Mouse (Mus musculus) MEL (cell line): ENCODE data around the gene Apoa2. TPM values are rescaled to one million over a fixed set of nuclear protein-coding genes. Genes with fewer than 3 reads are reported as not detected.

Experiments used
- DNase-seq: peaks from one replicate; pipeline ENCODE4 v3.0.0; 2011; ENCODE audit warnings: low read depth, low spot score
- H3K27ac ChIP-seq: 2 replicates; pipeline ENCODE4 v1.5.1; 2012; ENCODE audit warnings: low read depth, mild to moderate bottlenecking, control low read depth, low read length, moderate library complexity; ENCODE audit not compliant: control insufficient read depth
- H3K27me3 ChIP-seq, 2 experiments: fragments of 150-350 bp in 1 of 2; sonication (generic) in 1 of 2; 2 replicates each; pipeline ENCODE4 v1.6.1; 2012; ENCODE audit warnings: low read length in 2 of 2, mild to moderate bottlenecking in 2 of 2, improper control_type of control experiment in 1 of 2, moderate library complexity in 1 of 2; ENCODE audit not compliant: insufficient read depth in 2 of 2, control insufficient read depth in 1 of 2
- H3K36me3 ChIP-seq, 2 experiments: 2 replicates each; pipeline ENCODE4 v1.6.1; 2012 to 2014; ENCODE audit warnings: low read length in 2 of 2, improper control_type of control experiment in 1 of 2, inconsistent platforms in 1 of 2, mild to moderate bottlenecking in 1 of 2; ENCODE audit not compliant: insufficient read depth in 2 of 2, control insufficient read depth in 1 of 2
- H3K4me1 ChIP-seq, 2 experiments: fragments of 150-350 bp in 1 of 2; sonication (generic) in 1 of 2; 2 replicates each; pipeline ENCODE4 v1.6.1; 2012; ENCODE audit warnings: low read length in 2 of 2, improper control_type of control experiment in 1 of 2, mild to moderate bottlenecking in 1 of 2; ENCODE audit not compliant: insufficient read depth in 2 of 2, control insufficient read depth in 1 of 2
- H3K4me3 ChIP-seq, 2 experiments: fragments of 150-350 bp in 1 of 2; sonication (generic) in 1 of 2; 2 replicates each; pipeline ENCODE4 v1.5.1; 2012; ENCODE audit warnings: low read depth in 2 of 2, low read length in 2 of 2, mild to moderate bottlenecking in 2 of 2, moderate library complexity in 2 of 2, control low read depth in 1 of 2, improper control_type of control experiment in 1 of 2; ENCODE audit not compliant: control insufficient read depth in 1 of 2, insufficient read depth in 1 of 2
- H3K79me2 ChIP-seq: 2 replicates; pipeline ENCODE4 v1.6.1; 2012; ENCODE audit warnings: mild to moderate bottlenecking, low read length, moderate library complexity; ENCODE audit not compliant: control insufficient read depth, poor library complexity, insufficient read depth
- H3K9ac ChIP-seq: 2 replicates; pipeline ENCODE4 v1.6.1; 2012; ENCODE audit warnings: low read depth, mild to moderate bottlenecking, control low read depth, low read length, moderate library complexity; ENCODE audit not compliant: control insufficient read depth, poor library complexity, severe bottlenecking
- H3K9me3 ChIP-seq: fragments of 150-350 bp; sonication (generic); replicated peaks from 2 replicates; pipeline ENCODE4 v1.6.1; 2012; ENCODE audit warnings: mild to moderate bottlenecking, low read length, improper control_type of control experiment, moderate library complexity; ENCODE audit not compliant: insufficient read depth
- BHLHE40 ChIP-seq: IDR thresholded peaks from 2 replicates; pipeline ENCODE4 v1.6.1; 2012; ENCODE audit warnings: low read depth, mild to moderate bottlenecking, inconsistent platforms, low read length, improper control_type of control experiment, borderline replicate concordance
- CHD1 ChIP-seq: IDR thresholded peaks from 2 replicates; pipeline ENCODE4 v1.6.1; 2012; ENCODE audit warnings: low read depth, mild to moderate bottlenecking, inconsistent platforms, low read length, improper control_type of control experiment
- E2F4 ChIP-seq: IDR thresholded peaks from 2 replicates; pipeline ENCODE4 v1.6.1; 2011; ENCODE audit warnings: low read depth, low read length, improper control_type of control experiment, borderline replicate concordance
- EP300 ChIP-seq, 2 experiments: IDR thresholded peaks; 2 replicates each; pipeline ENCODE4 v1.6.1; 2011; ENCODE audit warnings: improper control_type of control experiment in 2 of 2, low read length in 2 of 2, low read depth in 1 of 2, mild to moderate bottlenecking in 1 of 2
- GABPA ChIP-seq: IDR thresholded peaks from 2 replicates; pipeline ENCODE4 v1.6.1; 2012; ENCODE audit warnings: low read depth, mild to moderate bottlenecking, inconsistent platforms, low read length, improper control_type of control experiment, moderate library complexity
- GATA1 ChIP-seq: IDR thresholded peaks from 2 replicates; pipeline ENCODE4 v1.6.1; 2011; ENCODE audit warnings: low read depth, low read length, improper control_type of control experiment
- MEF2A ChIP-seq: IDR thresholded peaks from 2 replicates; pipeline ENCODE4 v1.6.1; 2014; ENCODE audit warnings: low read depth, mild to moderate bottlenecking, inconsistent platforms, low read length, improper control_type of control experiment; ENCODE audit not compliant: poor library complexity, insufficient replicate concordance, severe bottlenecking; ENCODE audit errors: extremely low read depth
- MYC ChIP-seq: IDR thresholded peaks from 2 replicates; pipeline ENCODE4 v1.6.1; 2011; ENCODE audit warnings: low read depth, mild to moderate bottlenecking, low read length, improper control_type of control experiment, moderate library complexity
- NELFE ChIP-seq: IDR thresholded peaks from 2 replicates; pipeline ENCODE4 v1.6.1; 2011; ENCODE audit warnings: low read depth, low read length, improper control_type of control experiment
- NRF1 ChIP-seq: IDR thresholded peaks from 2 replicates; pipeline ENCODE4 v1.6.1; 2014; ENCODE audit warnings: low read depth, mild to moderate bottlenecking, inconsistent platforms, low read length, improper control_type of control experiment, moderate library complexity; ENCODE audit not compliant: poor library complexity, insufficient read depth, severe bottlenecking
- POLR2AphosphoS2 ChIP-seq: IDR thresholded peaks from 2 replicates; pipeline ENCODE4 v1.6.1; 2011; ENCODE audit warnings: low read length, improper control_type of control experiment
- POLR2AphosphoS5 ChIP-seq: IDR thresholded peaks from 2 replicates; pipeline ENCODE4 v1.6.1; 2012; ENCODE audit warnings: low read depth, borderline replicate concordance, mild to moderate bottlenecking, inconsistent platforms, low read length, moderate library complexity, mixed read lengths
- RAD21 ChIP-seq: IDR thresholded peaks from 2 replicates; pipeline ENCODE4 v1.6.1; 2011; ENCODE audit warnings: mild to moderate bottlenecking, low read depth, low read length, improper control_type of control experiment
- RCOR1 ChIP-seq: IDR thresholded peaks from 2 replicates; pipeline ENCODE4 v1.6.1; 2012; ENCODE audit warnings: low read depth, mild to moderate bottlenecking, inconsistent platforms, low read length, improper control_type of control experiment
- SIN3A ChIP-seq: IDR thresholded peaks from 2 replicates; pipeline ENCODE4 v1.6.1; 2012; ENCODE audit warnings: low read length, improper control_type of control experiment, inconsistent platforms
- UBTF ChIP-seq: IDR thresholded peaks from 2 replicates; pipeline ENCODE4 v1.6.1; 2012; ENCODE audit warnings: low read depth, mild to moderate bottlenecking, inconsistent platforms, low read length, improper control_type of control experiment, moderate library complexity, borderline replicate concordance; ENCODE audit not compliant: insufficient read depth
- ZKSCAN1 ChIP-seq: IDR thresholded peaks from 2 replicates; pipeline ENCODE4 v1.6.1; 2012; ENCODE audit warnings: low read depth, mild to moderate bottlenecking, inconsistent platforms, low read length, improper control_type of control experiment, moderate library complexity
- ZMIZ1 ChIP-seq: IDR thresholded peaks from 2 replicates; pipeline ENCODE4 v1.6.1; 2012; ENCODE audit warnings: low read depth, mild to moderate bottlenecking, inconsistent platforms, low read length, improper control_type of control experiment, moderate library complexity
- ZNF384 ChIP-seq: IDR thresholded peaks from 2 replicates; pipeline ENCODE4 v1.6.1; 2012; ENCODE audit warnings: low read depth, mild to moderate bottlenecking, inconsistent platforms, low read length, improper control_type of control experiment
- polyA plus RNA-seq, 2 experiments: library from polyadenylated mRNA; stranded (reverse) in 1 of 2; unstranded in 1 of 2; fragments of >175 nt in 1 of 2; fragments of >200 nt in 1 of 2; gene quantifications; 2 replicates each; pipeline versions ENCODE4 v1.2.1 to v1.2.4; 2012; ENCODE audit warnings: low replicate concordance in 2 of 2, low read depth in 1 of 2; ENCODE audit not compliant: insufficient read length in 2 of 2, insufficient read depth in 1 of 2, missing spikeins in 1 of 2
- total RNA-seq: library from RNA; depleted of rRNA; stranded (reverse); fragments of 300-350 nt; gene quantifications from 2 replicates; pipeline ENCODE4 v1.2.3, GENCODE M21; 2012

The Apoa2 gene
- total and polyA plus RNA-seq, 3 experiments = 0.15 TPM; not detected in 2

GRCm38 (mm10) chr1:171230215-171230614 lies 5.4 kb downstream of the Apoa2 start:
- H3K4me1 ChIP-seq = peaks cover 0 to 10% of the 10 kb centered on the region in 2 experiments; a peak in 2 of 4 replicates
- TF ChIP-seq NRF1 (no peak), RCOR1 (no peak), UBTF (no peak), POLR2AphosphoS5 (no peak), SIN3A (no peak), MYC (no peak), BHLHE40 (no peak), CHD1 (no peak), POLR2AphosphoS2 (no peak), E2F4 (no peak), NELFE (no peak), GABPA (no peak), EP300 (IDR thresholded peaks at IDR 0.05; ENCODE audit: low read depth in 1 of 2, low read length in 2 of 2) (no peak)
- H3K9me3 ChIP-seq = no peaks in the 10 kb centered on the region
- no peaks in the 10 kb centered on the region for H3K79me2 ChIP-seq
- no peak for DNase-seq
- peaks cover 0 to 17% of the 10 kb centered on the region in 2 experiments; a peak in 2 of 4 replicates for H3K36me3 ChIP-seq
- no peak overlapping the region for H3K9ac ChIP-seq
- no peaks in the 10 kb centered on the region for H3K27me3 ChIP-seq
- H3K4me3 ChIP-seq = no peak overlapping the region
- H3K27ac ChIP-seq = no peak overlapping the region

GRCm38 (mm10) chr1:171231844-171232243 lies 7.0 kb downstream of the Apoa2 start:
- no peak overlapping the region for H3K4me3 ChIP-seq
- no peak overlapping the region for H3K27ac ChIP-seq
- peaks cover 0 to 10% of the 10 kb centered on the region in 2 experiments; a peak in 2 of 4 replicates for H3K4me1 ChIP-seq
- DNase-seq = no peak
- H3K9ac ChIP-seq = no peak overlapping the region
- H3K27me3 ChIP-seq = no peaks in the 10 kb centered on the region
- TF ChIP-seq RAD21 (no peak), GATA1 (no peak)
- H3K79me2 ChIP-seq = no peaks in the 10 kb centered on the region
- no peaks in the 10 kb centered on the region for H3K9me3 ChIP-seq
- peaks cover 3 to 17% of the 10 kb centered on the region in 2 experiments; a peak in 3 of 4 replicates for H3K36me3 ChIP-seq

GRCm38 (mm10) chr1:171232348-171232747 lies 7.5 kb downstream of the Apoa2 start:
- TF ChIP-seq E2F4 (no peak), ZNF384 (no peak), POLR2AphosphoS5 (no peak), ZMIZ1 (no peak), MEF2A (no peak), ZKSCAN1 (no peak), POLR2AphosphoS2 (no peak), RCOR1 (no peak)
- no peaks in the 10 kb centered on the region for H3K79me2 ChIP-seq
- H3K27ac ChIP-seq = no peak overlapping the region
- H3K4me3 ChIP-seq = no peak overlapping the region
- H3K27me3 ChIP-seq = no peaks in the 10 kb centered on the region
- H3K4me1 ChIP-seq = peaks cover 0 to 10% of the 10 kb centered on the region in 2 experiments; a peak in 2 of 4 replicates
- H3K36me3 ChIP-seq = peaks cover 3 to 17% of the 10 kb centered on the region in 2 experiments; a peak in 3 of 4 replicates
- H3K9ac ChIP-seq = no peak overlapping the region
- H3K9me3 ChIP-seq = no peaks in the 10 kb centered on the region
- DNase-seq = no peak
